Mouse (Mus musculus) embryonic facial prominence, embryonic 12.5 days (tissue): Measurements from ENCODE around the gene Ppp2r2d. TPM values are rescaled to one million over a fixed set of nuclear protein-coding genes. Genes with fewer than 3 reads are reported as not detected.

Experiments
- ATAC-seq: fragments of 200-750 bp; cut with Nextera tagmentation; 2 replicates; pipeline ENCODE4 v1.8.0; 2017; ENCODE audit not compliant: insufficient number of reproducible peaks, insufficient read depth, low FRiP score, low TSS enrichment
- H3K27ac ChIP-seq: fragments of 300-500 bp; sonication (generic); 2 replicates; pipeline ENCODE4 v1.5.1; 2016; ENCODE audit warnings: mild to moderate bottlenecking
- H3K27me3 ChIP-seq: fragments of 300-500 bp; sonication (generic); 2 replicates; pipeline ENCODE4 v1.6.1; 2016; ENCODE audit warnings: mild to moderate bottlenecking, moderate library complexity
- H3K36me3 ChIP-seq: fragments of 300-500 bp; sonication (generic); 2 replicates; pipeline ENCODE4 v1.6.1; 2016; ENCODE audit warnings: mild to moderate bottlenecking
- H3K4me1 ChIP-seq: fragments of 300-500 bp; sonication (generic); 2 replicates; pipeline ENCODE4 v1.6.1; 2016
- H3K4me2 ChIP-seq: fragments of 300-500 bp; sonication (generic); replicated peaks from 2 replicates; pipeline ENCODE4 v1.6.1; 2016; ENCODE audit warnings: mild to moderate bottlenecking, moderate library complexity
- H3K4me3 ChIP-seq: fragments of 300-500 bp; sonication (generic); 2 replicates; pipeline ENCODE4 v1.5.1; 2016; ENCODE audit warnings: mild to moderate bottlenecking
- H3K9ac ChIP-seq: fragments of 300-500 bp; sonication (generic); 2 replicates; pipeline ENCODE4 v1.6.1; 2016; ENCODE audit warnings: mild to moderate bottlenecking, moderate library complexity
- H3K9me3 ChIP-seq: fragments of 300-500 bp; sonication (generic); 2 replicates; pipeline ENCODE4 v1.6.1; 2016; ENCODE audit warnings: mild to moderate bottlenecking, moderate library complexity
- WGBS: fragments of 180-500 bp; shearing (Covaris S2); methylation state at CpG from one replicate; pipeline ENCODE4 v1.1.7; 2016; 5-methylcytosine and 5-hydroxymethylcytosine counted together
- polyA plus RNA-seq: library from polyadenylated mRNA; unstranded; fragments of >200 nt; fragmentation: Nextera tagmentation; extraction: Ambion mirVana; gene quantifications from 2 replicates; pipeline ENCODE4 v1.2.1, GENCODE M21; 2016

Ppp2r2d gene
- polyA plus RNA-seq = 51.7 and 57.6 TPM in 2 replicates

DNA sequence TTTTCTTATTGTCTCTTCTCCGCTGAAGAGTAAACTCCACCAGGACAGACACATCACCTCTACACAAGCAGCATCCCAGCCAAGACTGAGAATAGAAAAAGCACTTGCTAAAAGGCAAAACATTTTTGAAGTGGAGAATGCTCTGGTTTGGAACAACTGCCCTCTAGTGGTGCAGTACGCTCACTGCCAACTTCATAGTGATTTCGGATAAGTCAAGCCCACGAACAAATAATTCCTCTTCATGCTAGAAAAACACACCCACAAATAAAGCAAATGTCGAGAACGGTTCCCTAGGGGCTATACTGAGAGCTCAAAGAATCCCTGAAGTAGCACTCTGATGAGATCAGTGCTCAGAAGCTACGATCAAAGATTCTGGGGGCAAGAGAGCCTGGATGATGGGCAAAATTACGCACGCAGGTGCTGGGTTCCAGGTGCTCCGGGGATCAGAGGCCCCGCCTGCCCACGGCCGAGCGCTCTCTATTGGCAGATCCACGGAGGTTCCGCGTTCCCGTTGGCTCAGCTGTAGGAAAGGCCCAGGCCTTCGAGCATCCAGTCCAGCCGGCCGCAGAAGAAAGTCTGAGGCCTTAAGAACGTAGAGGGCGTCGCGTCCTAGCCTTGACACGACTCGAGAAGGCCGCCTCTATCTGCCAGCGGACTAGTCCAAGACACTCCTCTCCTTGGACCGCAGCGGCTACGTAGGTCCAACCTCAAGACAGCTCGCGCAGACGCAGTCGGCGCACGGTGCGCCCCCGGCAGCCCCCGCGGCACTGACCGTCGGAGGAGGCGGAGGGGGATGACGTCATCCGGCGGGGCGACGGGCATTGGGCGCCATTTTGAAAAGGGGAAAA lies at the start of gene Ppp2r2d, which contains the start of gene Mapk1ip1:
Ppp2r2d (plus strand) TSS at position 536 of the 848 bp plus-strand sequence.
Mapk1ip1 (minus strand) TSS at position 730 of the 848 bp plus-strand sequence.
- no peaks in the 10 kb centered on the region for H3K9me3 ChIP-seq
- peak within 1 kb of the TSS; percentile 100 for H3K4me3 ChIP-seq
- H3K4me2 ChIP-seq = peak within 1 kb of the TSS; percentile 90
- H3K36me3 ChIP-seq = peaks cover 14% of the 10 kb centered on the region; the same call in 1 of the 2 replicates
- H3K9ac ChIP-seq = peak within 1 kb of the TSS; percentile 98
- H3K27ac ChIP-seq = peak within 1 kb of the TSS; percentile 92
- under 1% methylated on average over 51 of the region's 51 CpGs for WGBS
- H3K4me1 ChIP-seq = peaks cover 30% of the 10 kb centered on the region
- peak; percentile 90 for ATAC-seq
- H3K27me3 ChIP-seq = no peaks in the 10 kb centered on the region

DNA sequence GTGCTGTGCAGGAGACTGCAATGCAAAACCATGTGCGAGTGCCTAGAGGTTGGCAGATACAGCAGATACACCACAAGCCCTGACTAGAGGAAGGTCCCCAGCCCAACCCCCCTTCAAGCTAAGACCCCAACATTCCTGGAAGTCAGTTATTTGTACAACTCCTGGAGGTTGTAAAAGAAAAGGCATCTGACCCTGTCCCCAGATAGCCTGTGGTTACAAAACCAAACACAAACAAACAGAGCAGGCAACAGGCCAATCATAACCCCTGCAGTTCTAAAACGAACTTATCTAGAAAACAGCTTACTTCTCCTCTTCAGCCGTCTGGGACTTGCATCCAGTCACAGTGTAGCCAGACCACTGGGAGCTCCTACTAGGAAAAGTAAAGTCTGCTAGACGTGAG lies 42.5 kb upstream of the Ppp2r2d start:
- no peaks in the 10 kb centered on the region for H3K36me3 ChIP-seq
- 29% methylated on average over 4 of the region's 4 CpGs for WGBS
- no peak for ATAC-seq
- 0 out of 2 replicates have a peak, but pooled peaks cover 3% of the 10 kb centered on the region for H3K4me1 ChIP-seq
- 0 out of 2 replicates have a peak, but pooled peaks cover 5% of the 10 kb centered on the region for H3K9me3 ChIP-seq
- no peaks in the 10 kb centered on the region for H3K27me3 ChIP-seq
- no peak overlapping the region for H3K9ac ChIP-seq
- no peak overlapping the region for H3K27ac ChIP-seq
- no peak overlapping the region for H3K4me2 ChIP-seq
- no peak overlapping the region for H3K4me3 ChIP-seq

DNA sequence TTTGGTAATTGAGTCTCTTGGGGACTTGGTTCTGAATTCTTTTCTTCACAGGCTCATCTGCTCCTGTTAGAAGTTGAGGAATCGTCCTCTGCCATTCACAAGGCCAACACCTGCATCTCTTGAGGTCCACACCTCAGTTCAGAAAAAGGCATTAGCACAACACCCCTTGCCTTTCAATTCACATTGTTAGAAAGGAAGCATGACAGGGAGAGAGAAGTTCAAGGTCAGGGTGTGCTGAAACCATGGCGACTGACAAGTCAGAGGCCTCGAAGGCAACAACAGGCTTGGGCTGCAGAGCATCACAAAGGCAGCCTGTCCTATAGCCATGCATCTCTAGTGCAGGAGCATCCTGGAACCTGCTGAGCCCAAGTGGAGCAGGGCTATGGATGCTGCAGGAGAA lies 38.7 kb upstream of the Ppp2r2d start:
- Histone ChIP-seq H3K9ac (no peak overlapping the region), H3K4me1 (0 out of 2 replicates have a peak, but pooled peaks cover 3% of the 10 kb centered on the region), H3K4me3 (no peak overlapping the region), H3K4me2 (no peak overlapping the region), H3K27me3 (no peaks in the 10 kb centered on the region), H3K27ac (no peak overlapping the region), H3K36me3 (no peaks in the 10 kb centered on the region), H3K9me3 (0 out of 2 replicates have a peak, but pooled peaks cover 5% of the 10 kb centered on the region)
- no peak for ATAC-seq
- WGBS = 84% methylated on average over 3 of the region's 3 CpGs

DNA sequence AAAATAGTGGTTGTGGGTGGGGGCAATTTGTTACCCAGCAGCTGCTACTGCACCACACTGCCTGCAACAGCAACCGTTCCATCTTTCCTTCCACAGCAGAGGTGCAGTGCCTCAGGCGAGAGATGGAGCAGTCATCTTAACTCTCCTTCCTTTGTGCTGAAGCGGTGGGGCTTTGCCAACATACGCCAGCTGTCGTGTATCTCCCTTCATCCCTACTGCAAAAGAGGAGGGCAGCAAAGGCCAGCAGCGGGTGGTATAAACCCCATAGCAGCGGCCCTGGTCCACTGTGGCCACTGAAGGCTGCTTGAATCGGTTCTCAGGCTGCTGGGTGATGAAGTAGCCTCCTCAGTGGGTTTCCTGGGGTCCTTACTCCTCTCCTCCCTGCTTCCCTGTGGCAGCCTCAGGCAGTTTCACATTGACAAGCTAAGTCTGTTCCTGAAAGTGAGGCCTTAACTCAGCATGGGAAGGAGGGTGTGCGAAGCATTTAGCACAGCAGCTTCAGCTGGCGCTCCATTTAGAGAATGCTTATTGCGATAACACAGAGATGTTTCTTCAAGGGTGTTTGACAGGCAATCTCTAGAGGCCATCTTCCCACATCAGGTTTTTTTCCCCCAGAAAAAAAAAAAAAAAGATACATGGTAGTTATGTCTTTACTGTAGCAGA lies 32.5 kb upstream of the Ppp2r2d start:
- Histone ChIP-seq H3K4me2 (no peak overlapping the region), H3K27me3 (peaks cover 3% of the 10 kb centered on the region; the same call in 1 of the 2 replicates), H3K27ac (no peak overlapping the region), H3K9me3 (no peaks in the 10 kb centered on the region), H3K9ac (no peak overlapping the region), H3K4me3 (no peak overlapping the region), H3K36me3 (no peaks in the 10 kb centered on the region), H3K4me1 (peaks cover 11% of the 10 kb centered on the region)
- 66% methylated on average over 11 of the region's 11 CpGs for WGBS
- ATAC-seq = no peak

DNA sequence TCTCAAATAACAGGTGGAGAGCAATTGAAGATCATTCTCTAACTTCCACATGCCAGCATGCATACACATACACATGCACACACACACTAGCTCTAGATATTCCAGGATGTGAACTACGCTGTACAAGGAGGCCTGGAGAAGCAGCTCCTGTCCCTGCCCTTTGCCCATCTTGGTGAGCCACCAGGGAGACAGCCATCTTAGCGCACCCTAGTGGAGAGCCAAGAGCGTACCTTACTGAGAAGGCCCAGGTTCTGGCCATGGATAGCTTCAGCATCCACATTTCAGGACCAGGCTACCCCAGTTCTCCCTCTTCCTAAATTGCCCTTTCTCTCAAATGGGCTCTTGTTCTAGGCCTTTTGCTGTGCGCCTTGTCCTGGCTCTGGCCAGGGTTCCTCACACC lies 27.6 kb upstream of the Ppp2r2d start:
- Histone ChIP-seq H3K27me3 (peaks cover under 1% of the 10 kb centered on the region; the same call in 1 of the 2 replicates), H3K9ac (no peak overlapping the region), H3K4me1 (peaks cover 7% of the 10 kb centered on the region), H3K36me3 (no peaks in the 10 kb centered on the region), H3K27ac (no peak overlapping the region), H3K4me2 (no peak overlapping the region), H3K4me3 (no peak overlapping the region), H3K9me3 (no peaks in the 10 kb centered on the region)
- no peak for ATAC-seq
- WGBS = 48% methylated on average over 4 of the region's 4 CpGs

DNA sequence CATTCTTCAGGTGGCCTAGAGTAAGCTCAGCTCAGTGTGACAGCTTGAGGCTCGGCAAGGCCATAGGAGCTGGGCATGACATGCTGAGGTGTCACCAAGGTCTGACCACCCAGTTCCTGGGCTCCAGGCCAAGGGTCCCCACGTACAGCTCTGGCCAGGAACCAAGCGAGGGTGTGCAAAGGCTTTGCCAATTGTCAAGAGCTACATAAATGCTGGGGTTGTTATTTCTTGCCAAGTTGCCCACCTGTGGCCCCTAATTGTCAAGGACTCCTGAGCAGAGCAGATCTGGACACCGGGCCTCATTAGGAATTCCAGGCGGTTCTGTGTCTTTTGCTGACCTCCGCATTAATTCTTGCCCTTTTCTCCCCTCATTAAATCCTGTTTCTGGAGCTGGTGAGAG lies 21.5 kb upstream of the Ppp2r2d start:
- Histone ChIP-seq H3K27me3 (no peaks in the 10 kb centered on the region), H3K4me1 (peaks cover 2% of the 10 kb centered on the region; the same call in 1 of the 2 replicates), H3K27ac (no peak overlapping the region), H3K4me2 (no peak overlapping the region), H3K9me3 (no peaks in the 10 kb centered on the region), H3K36me3 (no peaks in the 10 kb centered on the region), H3K4me3 (no peak overlapping the region), H3K9ac (no peak overlapping the region)
- 82% methylated on average over 6 of the region's 6 CpGs for WGBS
- no peak for ATAC-seq

DNA sequence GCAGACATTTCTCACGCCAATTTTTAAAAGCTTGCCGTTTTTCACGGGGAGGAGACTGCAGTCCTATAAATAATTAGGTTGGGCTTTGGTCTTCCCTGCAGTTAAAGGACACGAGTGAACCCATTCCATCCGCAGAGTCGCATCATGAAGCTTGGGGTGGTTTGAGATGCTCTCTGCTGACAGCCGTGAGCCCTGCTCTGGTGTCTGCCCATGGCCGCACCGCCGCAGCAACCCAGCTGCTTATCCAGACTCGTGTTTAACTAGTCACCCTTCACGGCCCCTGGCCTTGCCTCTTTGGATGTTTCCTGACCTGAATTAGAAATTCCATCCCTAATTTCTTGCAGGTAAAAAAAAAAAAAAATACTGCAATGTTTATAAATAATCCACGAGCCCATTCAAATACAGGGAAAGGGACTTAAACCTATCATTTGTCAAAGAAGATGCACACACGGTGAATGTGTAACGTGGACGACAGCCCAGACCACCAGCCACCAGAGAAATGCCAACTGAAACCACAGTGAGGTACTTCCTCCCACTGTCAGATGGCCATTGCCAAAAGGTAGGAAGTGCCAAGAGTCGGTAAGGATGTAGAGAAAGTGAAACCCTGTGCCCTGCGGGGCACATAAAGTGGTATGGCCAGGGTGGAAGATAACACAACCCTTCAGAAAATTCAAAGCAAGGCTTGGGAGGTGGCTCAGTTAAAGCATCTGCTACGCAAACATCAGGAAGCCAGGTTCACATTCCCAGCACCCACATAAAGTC lies 20.7 kb upstream of the Ppp2r2d start:
- no peak for ATAC-seq

DNA sequence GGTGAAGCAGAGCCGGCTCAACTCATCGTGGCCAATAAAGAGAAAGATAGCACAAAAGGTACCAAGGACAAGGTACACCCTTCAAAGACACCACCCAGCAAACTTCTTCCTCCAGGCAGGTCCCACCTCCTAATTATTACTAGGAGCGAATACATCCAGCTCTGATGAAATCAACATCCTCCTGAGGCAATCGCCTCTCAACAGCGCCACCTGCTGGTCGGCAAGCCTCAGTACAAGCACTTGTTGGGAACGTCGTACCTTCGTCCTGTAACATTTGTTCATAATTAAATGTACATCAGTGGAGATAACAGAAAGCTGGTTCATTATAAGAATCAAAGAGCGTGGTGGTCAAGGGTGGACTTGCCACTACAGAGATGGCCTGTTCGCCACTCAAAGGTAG lies 18.1 kb upstream of the Ppp2r2d start:
- no peak for ATAC-seq
- H3K27me3 ChIP-seq = no peaks in the 10 kb centered on the region

More for the DNA sequence above, 20.7 kb upstream of the Ppp2r2d start:
- Histone ChIP-seq H3K9ac (no peak overlapping the region), H3K4me3 (no peak overlapping the region), H3K36me3 (no peaks in the 10 kb centered on the region), H3K4me2 (no peak overlapping the region), H3K9me3 (no peaks in the 10 kb centered on the region), H3K27me3 (no peaks in the 10 kb centered on the region), H3K4me1 (peaks cover 2% of the 10 kb centered on the region; the same call in 1 of the 2 replicates), H3K27ac (no peak overlapping the region)
- WGBS = 83% methylated on average over 19 of the region's 19 CpGs

DNA sequence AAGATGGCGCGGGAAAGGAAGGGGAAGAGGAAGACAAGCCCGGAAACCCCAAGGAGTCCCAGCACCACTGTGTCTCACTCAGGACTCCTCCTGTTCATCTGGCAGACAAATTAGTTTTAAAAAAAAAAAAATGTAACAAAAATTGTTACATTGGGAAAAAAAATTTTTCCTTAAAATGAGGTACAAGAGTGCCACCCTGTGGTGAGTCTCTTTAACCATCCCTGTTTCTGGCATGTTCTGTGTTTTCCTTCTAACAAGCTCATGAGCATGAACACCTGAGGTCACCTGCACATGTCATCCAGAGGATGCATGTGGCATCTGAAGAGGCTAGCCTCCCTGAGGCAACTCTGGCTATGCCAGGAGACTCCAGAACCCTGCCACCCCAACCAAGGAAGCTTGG lies 10.9 kb upstream of the Ppp2r2d start:
- 95% methylated on average over 3 of the region's 3 CpGs for WGBS

More for the DNA sequence above, 18.1 kb upstream of the Ppp2r2d start:
- no peak overlapping the region for H3K27ac ChIP-seq
- no peaks in the 10 kb centered on the region for H3K9me3 ChIP-seq
- no peak overlapping the region for H3K9ac ChIP-seq
- no peak overlapping the region for H3K4me3 ChIP-seq
- H3K4me1 ChIP-seq = peaks cover 2% of the 10 kb centered on the region; the same call in 1 of the 2 replicates
- 16% methylated on average over 11 of the region's 11 CpGs for WGBS
- H3K4me2 ChIP-seq = no peak overlapping the region
- no peaks in the 10 kb centered on the region for H3K36me3 ChIP-seq

DNA sequence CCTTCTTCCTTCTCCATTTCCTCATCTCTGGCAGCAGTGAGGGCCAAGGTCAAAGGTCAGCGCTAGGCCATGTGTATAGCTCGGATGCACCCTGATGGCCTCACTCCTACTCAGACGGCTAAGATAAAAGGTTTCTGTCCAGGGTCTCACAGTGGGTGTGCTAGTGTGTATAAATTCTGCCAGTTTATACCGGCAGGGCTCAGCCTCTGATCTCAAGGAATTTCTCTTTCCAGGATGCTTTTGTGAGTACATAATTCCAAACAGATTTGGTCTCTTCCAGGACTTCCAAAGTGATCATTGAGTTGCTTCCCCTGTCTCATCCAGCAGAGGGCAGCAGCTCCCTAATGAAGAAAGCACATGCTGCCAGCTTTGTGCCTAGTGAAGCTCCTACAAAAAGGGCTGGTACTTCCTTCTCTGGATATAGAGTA lies 5.3 kb upstream of the Ppp2r2d start:
- no peaks in the 10 kb centered on the region for H3K27me3 ChIP-seq
- no peaks in the 10 kb centered on the region for H3K9me3 ChIP-seq
- no peak overlapping the region for H3K4me3 ChIP-seq
- H3K27ac ChIP-seq = peak overlapping the region; percentile 63
- no peak overlapping the region for H3K9ac ChIP-seq
- H3K36me3 ChIP-seq = peaks cover 7% of the 10 kb centered on the region
- peak; percentile 25; the same call in 1 of the 2 replicates for ATAC-seq
- 19% methylated on average over 4 of the region's 4 CpGs for WGBS
- H3K4me2 ChIP-seq = no peak overlapping the region
- peaks cover 12% of the 10 kb centered on the region for H3K4me1 ChIP-seq

More for the DNA sequence above, 10.9 kb upstream of the Ppp2r2d start:
- Histone ChIP-seq H3K27ac (no peak overlapping the region), H3K4me2 (no peak overlapping the region), H3K4me3 (no peak overlapping the region), H3K4me1 (no peaks in the 10 kb centered on the region), H3K9me3 (no peaks in the 10 kb centered on the region), H3K9ac (no peak overlapping the region), H3K27me3 (no peaks in the 10 kb centered on the region), H3K36me3 (peaks cover 7% of the 10 kb centered on the region)
- ATAC-seq = no peak
